Mouse (Mus musculus) natural killer cell, adult 2 months (primary cell): ENCODE data around the gene Npl.
A peak's percentile ranks its signal among the peaks of the same experiment; 100 is the strongest.
"Not testable (repeated sequence)": the region's sequence is repeated elsewhere in the genome, so short reads cannot be mapped to it uniquely, and the experiment has no call there.

ENCODE experiments used
- DNase-seq, 2 experiments: peaks; one replicate each; pipeline ENCODE4 v3.0.0; 2022; ENCODE audit warnings: low spot score in 2 of 2

Npl gene

GRCm38 (mm10) chr1:153542726-153543320 lies 7.0 kb downstream of the Npl start:
- DNase-seq, result no peak

- DNase-seq, result no peak
Measured at GRCm38 (mm10) chr1:153540753-153541152, 9.1 kb downstream of the Npl start.

DNA sequence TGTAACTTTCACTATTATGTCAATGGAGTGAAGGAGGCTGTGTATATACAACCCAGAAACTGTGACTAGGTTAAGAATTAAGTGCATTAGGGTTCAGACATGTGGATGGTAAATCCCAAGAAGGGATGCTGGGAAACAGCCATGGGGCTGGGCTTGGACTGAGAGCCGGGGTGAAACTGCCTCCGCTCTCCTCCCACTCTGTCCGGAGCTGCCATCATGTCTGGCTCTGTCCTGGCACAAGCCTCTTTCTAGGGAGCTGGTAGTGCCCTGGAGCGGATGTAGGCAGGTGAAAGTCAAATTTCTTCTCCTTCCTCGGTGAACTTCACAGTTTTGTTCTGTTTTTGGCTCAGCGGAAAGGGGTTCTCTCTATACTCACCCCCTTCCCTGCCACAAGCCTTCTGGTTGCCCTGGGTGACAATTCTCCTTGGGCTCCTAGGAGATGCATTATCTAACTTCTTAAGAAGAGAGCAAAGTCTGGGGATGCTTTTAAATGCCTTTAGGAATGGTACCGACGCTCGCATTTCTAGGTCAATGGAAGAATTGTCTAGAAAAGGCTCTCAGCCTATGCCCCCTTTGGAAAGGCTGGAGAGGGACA lies 10.0 kb downstream of the Npl start:
- DNase-seq, result no peak

- DNase-seq, result no peak
Measured at GRCm38 (mm10) chr1:153535611-153536010, 14.2 kb downstream of the Npl start.

- not testable (repeated sequence) for DNase-seq
Measured at GRCm38 (mm10) chr1:153532896-153533295, 16.9 kb downstream of the Npl start.

- peak in 1 of 2 experiments; percentile 9 for DNase-seq
Measured at GRCm38 (mm10) chr1:153532234-153532841, 17.5 kb downstream of the Npl start.

GRCm38 (mm10) chr1:153531677-153532233 lies 18.1 kb downstream of the Npl start:
- DNase-seq, result no peak

DNA sequence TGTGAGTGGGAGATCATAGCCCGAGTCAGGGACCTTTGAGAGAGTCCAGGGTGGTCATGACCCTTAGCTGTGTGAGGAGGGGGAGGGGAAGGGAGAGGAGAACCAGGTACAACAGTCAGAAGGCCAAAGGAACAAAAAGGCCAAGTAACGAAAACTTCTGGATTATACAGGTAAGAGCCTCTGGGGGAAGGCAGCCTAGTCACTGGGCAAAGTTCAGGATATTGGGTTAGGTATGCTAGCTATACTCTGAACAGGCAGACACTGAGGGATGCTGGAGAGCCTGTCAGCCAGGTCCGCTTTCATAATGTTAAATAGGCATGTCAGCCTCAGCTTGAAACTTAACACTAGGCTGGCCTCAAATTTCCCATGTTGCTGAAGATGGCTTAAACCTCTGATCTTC lies 27.7 kb downstream of the Npl start:
- no peak for DNase-seq

- DNase-seq, result no peak
Measured at GRCm38 (mm10) chr1:153515368-153515767, 34.5 kb downstream of the Npl start.

- no peak for DNase-seq
Measured at GRCm38 (mm10) chr1:153510330-153511009, 39.4 kb downstream of the Npl start.

DNA sequence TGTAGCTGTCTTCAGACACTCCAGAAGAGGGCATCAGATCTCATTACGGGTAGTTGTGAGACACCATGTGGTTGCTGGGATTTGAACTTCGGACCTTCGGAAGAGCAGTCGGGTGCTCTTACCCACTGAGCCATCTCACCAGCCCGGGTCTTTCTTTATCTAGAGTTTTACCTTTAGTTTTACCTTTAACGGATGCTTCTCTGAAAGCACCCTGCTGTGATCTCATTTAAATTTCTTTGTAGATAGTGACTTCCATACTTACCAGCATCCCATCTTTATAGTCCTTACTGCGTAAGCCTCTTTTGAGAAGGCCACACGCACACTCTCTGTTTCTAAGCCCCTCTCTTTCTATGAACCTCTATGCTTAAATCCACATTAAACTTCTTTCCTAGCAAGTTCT lies 40.3 kb downstream of the Npl start:
- DNase-seq, result not testable (repeated sequence)

- no peak for DNase-seq
Measured at GRCm38 (mm10) chr1:153509012-153509411, 40.8 kb downstream of the Npl start.

- no peak for DNase-seq
Measured at GRCm38 (mm10) chr1:153506266-153506665, 43.6 kb downstream of the Npl start.

DNA sequence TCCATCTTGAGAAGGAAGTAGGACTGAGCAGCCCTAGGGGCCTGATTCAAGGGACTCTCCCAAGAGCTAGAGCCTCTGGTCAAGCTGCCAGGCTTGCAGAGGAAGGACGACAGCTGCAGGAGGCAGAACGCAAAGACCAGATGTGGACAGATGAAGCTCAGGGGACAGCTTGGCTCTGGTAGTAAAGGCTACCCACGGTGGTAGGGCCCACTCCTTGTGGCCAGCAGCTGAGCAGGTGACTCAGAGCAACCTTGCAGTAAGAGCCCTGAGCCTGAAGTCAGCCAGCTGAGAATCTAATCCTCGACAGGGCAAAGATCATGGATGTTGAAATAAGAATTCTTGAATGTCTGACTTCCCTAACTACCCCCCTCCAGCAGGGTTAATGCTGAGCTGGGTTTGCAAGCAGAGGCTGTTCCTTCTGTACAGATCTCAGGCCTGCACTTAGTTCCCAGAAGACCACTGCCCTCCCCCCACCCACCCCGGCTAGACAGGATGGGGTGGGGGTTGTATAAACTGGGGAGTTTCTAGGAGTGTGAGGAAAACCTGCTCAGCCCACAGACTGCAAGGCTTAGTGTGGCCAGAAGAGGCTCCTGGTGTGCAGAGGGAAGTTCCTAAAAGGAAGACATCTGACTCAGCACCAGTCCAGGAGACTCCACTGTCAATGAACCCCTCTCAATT lies 48.1 kb downstream of the Npl start:
- DNase-seq, result no peak

DNA sequence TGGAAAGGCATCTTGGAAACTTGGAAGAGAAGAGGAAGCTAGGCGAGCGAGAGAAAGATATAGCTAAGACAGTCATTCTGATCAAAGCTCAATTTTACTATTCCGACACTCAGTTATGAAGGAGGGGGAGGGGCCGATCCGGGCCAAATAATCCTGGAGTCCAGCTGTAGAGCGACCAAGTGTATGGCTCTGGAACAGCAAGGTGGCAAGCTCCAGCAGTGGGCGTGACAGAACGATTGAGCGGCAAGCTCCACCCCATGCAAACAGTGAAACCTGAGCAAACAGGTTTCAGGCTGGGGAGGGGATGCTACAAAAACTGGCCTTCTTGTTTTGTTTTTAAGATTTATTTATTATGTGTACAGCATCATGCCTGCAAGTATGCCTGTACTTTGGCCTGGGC lies 49.8 kb downstream of the Npl start:
- no peak for DNase-seq

GRCm38 (mm10) chr1:153496030-153496429 lies 53.8 kb downstream of the Npl start:
- DNase-seq, result no peak

GRCm38 (mm10) chr1:153493931-153494330 lies 55.9 kb downstream of the Npl start:
- DNase-seq, result no peak

- no peak for DNase-seq
Measured at GRCm38 (mm10) chr1:153493338-153493737, 56.5 kb downstream of the Npl start.

DNA sequence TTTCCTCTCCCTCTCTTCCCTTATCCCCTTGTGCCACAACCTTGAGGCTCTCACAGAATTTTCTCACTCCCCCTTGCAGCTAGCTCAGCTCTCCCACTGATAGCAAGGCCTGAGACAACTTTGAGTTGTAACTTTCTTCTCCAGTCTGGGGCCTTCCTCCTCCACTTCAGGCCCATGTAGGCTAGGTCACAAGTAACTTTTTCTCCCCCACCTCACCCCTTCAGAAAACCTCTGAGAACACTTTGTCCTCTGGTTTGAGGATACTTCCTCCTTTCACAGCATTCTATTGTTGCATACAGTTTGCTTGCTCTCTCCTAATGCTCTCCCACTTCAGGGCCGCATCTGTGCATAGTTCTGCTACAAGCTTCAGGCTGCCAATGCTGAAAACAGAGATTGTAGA lies 58.0 kb downstream of the Npl start:
- peak in 1 of 2 experiments; percentile 24 for DNase-seq

DNA sequence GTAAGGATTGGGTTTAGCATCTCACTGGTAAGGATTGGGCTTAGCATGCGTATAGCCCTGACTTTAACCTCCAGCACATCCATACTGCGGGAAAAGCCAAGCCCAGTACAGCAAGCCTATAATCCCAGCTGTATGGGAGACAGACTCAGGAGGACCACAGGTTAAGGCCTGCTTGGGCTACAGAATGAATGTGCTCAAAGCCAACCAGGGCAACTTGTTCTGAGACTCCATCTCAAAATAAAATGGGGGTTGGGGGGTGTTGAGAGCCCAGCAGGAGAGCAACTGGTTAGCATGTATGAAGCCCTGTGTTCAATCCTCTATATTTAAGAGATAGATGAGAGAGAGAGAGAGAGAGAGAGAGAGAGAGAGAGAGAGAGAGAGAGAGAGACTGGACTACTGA lies 58.5 kb downstream of the Npl start:
- no peak for DNase-seq

- no peak for DNase-seq
Measured at GRCm38 (mm10) chr1:153489963-153490362, 59.9 kb downstream of the Npl start.

- no peak for DNase-seq
Measured at GRCm38 (mm10) chr1:153489540-153489939, 60.3 kb downstream of the Npl start.
